Mouse (Mus musculus) E14TG2a.4 (cell line): ENCODE measurements around the gene Slc6a6.

Experiments
- H3K27me3 ChIP-seq: 2 replicates; pipeline ENCODE4 v1.6.1; 2014; ENCODE audit warnings: low read length, control low read depth; ENCODE audit not compliant: insufficient read depth
- H3K36me3 ChIP-seq: 2 replicates; pipeline ENCODE4 v1.6.1; 2014; ENCODE audit warnings: low read length, control low read depth; ENCODE audit not compliant: insufficient read depth
- H3K4me1 ChIP-seq: replicated peaks from 2 replicates; pipeline ENCODE4 v1.6.1; 2014; ENCODE audit warnings: low read depth, low read length, control low read depth
- H3K4me3 ChIP-seq: replicated peaks from 2 replicates; pipeline ENCODE4 v1.5.1; 2014; ENCODE audit warnings: mild to moderate bottlenecking, low read length
- H3K9me3 ChIP-seq: 2 replicates; pipeline ENCODE4 v1.6.1; 2014; ENCODE audit warnings: low read length, control low read depth
- CTCF ChIP-seq: conservative IDR thresholded peaks from 2 replicates; pipeline ENCODE4 v1.5.1; 2014; ENCODE audit warnings: low read length
- NANOG ChIP-seq: IDR thresholded peaks from 2 replicates; pipeline ENCODE4 v1.6.1; 2014; ENCODE audit warnings: borderline replicate concordance, low read length, mixed read lengths
- POU5F1 ChIP-seq: IDR thresholded peaks from 2 replicates; pipeline ENCODE4 v1.6.1; 2014; ENCODE audit warnings: low read length, borderline replicate concordance

Gene Slc6a6

DNA sequence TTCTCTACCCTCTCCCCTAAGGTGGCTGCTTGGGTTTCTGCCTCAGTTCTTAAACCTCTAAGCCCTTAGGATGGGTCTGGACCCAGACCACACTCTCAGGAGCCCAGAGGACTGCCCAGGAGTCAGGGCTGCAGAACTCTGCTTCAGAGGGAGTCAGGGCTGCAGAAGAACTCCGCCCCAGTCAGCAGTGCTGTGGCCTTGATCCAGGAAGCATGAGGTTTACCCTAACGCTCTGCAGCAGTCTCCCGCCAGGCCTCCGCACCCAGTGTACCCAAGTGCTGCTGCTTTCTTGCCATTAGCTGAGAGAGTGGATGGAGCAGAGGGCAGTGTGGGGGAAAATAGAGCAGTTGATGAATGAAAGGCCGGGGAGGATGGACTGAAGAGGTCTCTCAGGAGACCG lies 124.2 kb downstream of the Slc6a6 start:
- no peaks in the 10 kb centered on the region for H3K9me3 ChIP-seq
- H3K4me3 ChIP-seq, result peak overlapping the region; percentile 71
- H3K4me1 ChIP-seq, result peaks cover 35% of the 10 kb centered on the region
- peaks cover 75% of the 10 kb centered on the region for H3K27me3 ChIP-seq
- TF ChIP-seq POU5F1, result no peak
- no peak for TF ChIP-seq NANOG
- no peak for TF ChIP-seq CTCF
- H3K36me3 ChIP-seq, result no peaks in the 10 kb centered on the region
